Mouse (Mus musculus) intestine, postnatal 0 days (tissue): ENCODE data around the gene Senp8. TPM values are rescaled to one million over a fixed set of nuclear protein-coding genes. Genes with fewer than 3 reads are reported as not detected.

ENCODE experiments used
- ATAC-seq: fragments of 200-750 bp; cut with Nextera tagmentation; 2 replicates; pipeline ENCODE4 v1.8.0; 2017; ENCODE audit warnings: mild to moderate bottlenecking, moderate TSS enrichment, moderate library complexity
- H3K27ac ChIP-seq: fragments of 300-500 bp; sonication (generic); 2 replicates; pipeline ENCODE4 v1.5.1; 2014; ENCODE audit warnings: mild to moderate bottlenecking, low read depth, low read length, moderate library complexity
- H3K27me3 ChIP-seq: fragments of 300-500 bp; sonication (generic); replicated peaks from 2 replicates; pipeline ENCODE4 v1.6.1; 2014; ENCODE audit warnings: low read length, mixed read lengths; ENCODE audit not compliant: control insufficient read depth, insufficient read depth
- H3K36me3 ChIP-seq: fragments of 300-500 bp; sonication (generic); 2 replicates; pipeline ENCODE4 v1.6.1; 2014; ENCODE audit warnings: mild to moderate bottlenecking, moderate library complexity; ENCODE audit not compliant: control insufficient read depth, insufficient read depth
- H3K4me1 ChIP-seq: fragments of 300-500 bp; sonication (generic); replicated peaks from 2 replicates; pipeline ENCODE4 v1.6.1; 2014; ENCODE audit warnings: antibody characterized with exemption, low read length, mixed read lengths; ENCODE audit not compliant: control insufficient read depth, insufficient read depth
- H3K4me2 ChIP-seq: fragments of 300-500 bp; sonication (generic); replicated peaks from 2 replicates; pipeline ENCODE4 v1.6.1; 2014; ENCODE audit warnings: low read depth, mild to moderate bottlenecking, moderate library complexity
- H3K4me3 ChIP-seq: fragments of 300-500 bp; sonication (generic); 2 replicates; pipeline ENCODE4 v1.5.1; 2014; ENCODE audit warnings: low read depth, low read length
- H3K9ac ChIP-seq: fragments of 300-500 bp; sonication (generic); 2 replicates; pipeline ENCODE4 v1.6.1; 2014; ENCODE audit warnings: mild to moderate bottlenecking, low read depth, low read length
- H3K9me3 ChIP-seq: fragments of 300-500 bp; sonication (generic); 2 replicates; pipeline ENCODE4 v1.6.1; 2016; ENCODE audit warnings: mixed run types; ENCODE audit not compliant: control insufficient read depth
- CTCF ChIP-seq: sonication (generic); IDR thresholded peaks from 2 replicates; pipeline ENCODE4 v1.5.1; 2016; ENCODE audit warnings: low read depth, mild to moderate bottlenecking, control low read depth, antibody characterized with exemption, moderate library complexity
- WGBS: fragments of 180-500 bp; shearing (Covaris S2); extraction: QIAGEN DNeasy Blood & Tissue Kit; methylation state at CpG from one replicate; pipeline ENCODE4 v1.1.7; 2014; 5-methylcytosine and 5-hydroxymethylcytosine counted together
- polyA plus RNA-seq: library from polyadenylated mRNA; unstranded; fragments of >200 nt; fragmentation: Nextera tagmentation; extraction: Ambion mirVana; gene quantifications from 2 replicates; pipeline ENCODE4 v1.2.1, GENCODE M21; 2015

The Senp8 gene
- polyA plus RNA-seq, 1 experiment from 2014 or later: 3.8 TPM

GRCm38 (mm10) chr9:59703099-59703498, 47.4 kb downstream of the Senp8 start:
- Histone ChIP-seq H3K9ac (no peak overlapping the region), H3K4me2 (no peak overlapping the region), H3K36me3 (no peaks in the 10 kb centered on the region), H3K4me3 (no peak overlapping the region), H3K27me3 (no peaks in the 10 kb centered on the region), H3K27ac (no peak overlapping the region), H3K4me1 (no peaks in the 10 kb centered on the region), H3K9me3 (no peaks in the 10 kb centered on the region)
- peak; percentile 62 for ATAC-seq
- 35% methylated on average over 6 of the region's 6 CpGs for WGBS
- no peak for TF ChIP-seq CTCF

- no peaks in the 10 kb centered on the region for H3K36me3 ChIP-seq
- no peak for ATAC-seq
- H3K27ac ChIP-seq: no peak overlapping the region
- no peaks in the 10 kb centered on the region for H3K27me3 ChIP-seq
- H3K4me1 ChIP-seq: no peaks in the 10 kb centered on the region
- WGBS: 87% methylated on average over 7 of the region's 7 CpGs
- H3K4me2 ChIP-seq: no peak overlapping the region
- H3K9ac ChIP-seq: no peak overlapping the region
- no peak overlapping the region for H3K4me3 ChIP-seq
- TF ChIP-seq CTCF: no peak
- no peaks in the 10 kb centered on the region for H3K9me3 ChIP-seq
Measured at GRCm38 (mm10) chr9:59701094-59701493, 49.4 kb downstream of the Senp8 start.

- Histone ChIP-seq H3K4me3 (no peak overlapping the region), H3K27me3 (no peaks in the 10 kb centered on the region), H3K9ac (no peak overlapping the region), H3K4me1 (no peaks in the 10 kb centered on the region), H3K4me2 (no peak overlapping the region), H3K27ac (no peak overlapping the region), H3K9me3 (no peaks in the 10 kb centered on the region), H3K36me3 (no peaks in the 10 kb centered on the region)
- no peak for TF ChIP-seq CTCF
- ATAC-seq: no peak
- 68% methylated on average over 3 of the region's 3 CpGs for WGBS
Measured at GRCm38 (mm10) chr9:59696381-59696780, 54.1 kb downstream of the Senp8 start.

GRCm38 (mm10) chr9:59695451-59695813, 55.1 kb downstream of the Senp8 start:
- H3K4me2 ChIP-seq: no peak overlapping the region
- H3K4me3 ChIP-seq: no peak overlapping the region
- no peaks in the 10 kb centered on the region for H3K36me3 ChIP-seq
- no peak overlapping the region for H3K9ac ChIP-seq
- no peaks in the 10 kb centered on the region for H3K9me3 ChIP-seq
- H3K27ac ChIP-seq: peak overlapping the region; percentile 60; the same call in 1 of the 2 replicates
- H3K27me3 ChIP-seq: no peaks in the 10 kb centered on the region
- no peak for TF ChIP-seq CTCF
- no peak for ATAC-seq
- 43% methylated on average over 3 of the region's 3 CpGs for WGBS
- H3K4me1 ChIP-seq: no peaks in the 10 kb centered on the region

GRCm38 (mm10) chr9:59694571-59695450, 55.7 kb downstream of the Senp8 start:
- Histone ChIP-seq H3K36me3 (no peaks in the 10 kb centered on the region), H3K4me2 (no peak overlapping the region), H3K27me3 (no peaks in the 10 kb centered on the region), H3K4me1 (no peaks in the 10 kb centered on the region), H3K9ac (no peak overlapping the region), H3K27ac (peak overlapping the region; percentile 60), H3K9me3 (no peaks in the 10 kb centered on the region), H3K4me3 (no peak overlapping the region)
- no peak for ATAC-seq
- 35% methylated on average over 16 of the region's 16 CpGs for WGBS
- TF ChIP-seq CTCF: no peak

GRCm38 (mm10) chr9:59692145-59692544, 58.4 kb downstream of the Senp8 start:
- ATAC-seq: peak; percentile 6; the same call in 1 of the 2 replicates
- TF ChIP-seq CTCF: no peak
- Histone ChIP-seq H3K27ac (peak overlapping the region; percentile 74), H3K4me1 (no peaks in the 10 kb centered on the region), H3K36me3 (no peaks in the 10 kb centered on the region), H3K4me2 (peak overlapping the region; percentile 68), H3K4me3 (peak overlapping the region; percentile 29), H3K9ac (peak overlapping the region; percentile 38; the same call in 1 of the 2 replicates), H3K27me3 (no peaks in the 10 kb centered on the region), H3K9me3 (no peaks in the 10 kb centered on the region)
- WGBS: 39% methylated on average over 9 of the region's 9 CpGs
